Mouse (Mus musculus): ENCODE measurements around the gene Txndc8.

The Txndc8 gene

GRCm38 (mm10) chr4:58009024-58009423 is at the start of gene Txndc8:
Gene Txndc8 (minus strand): TSS chr4:58009124.
- no peak for DNase-seq (ENCODE audit: low read depth, low spot score)

GRCm38 (mm10) chr4:58055653-58056052 is 46.7 kb upstream of the Txndc8 start:
- no peak for DNase-seq (ENCODE audit: low read depth, low spot score)

- no peak for DNase-seq (ENCODE audit: low read depth, low spot score)
Observed at GRCm38 (mm10) chr4:58054441-58054840, 45.5 kb upstream of the Txndc8 start.

GRCm38 (mm10) chr4:58050746-58051145 is 41.8 kb upstream of the Txndc8 start:
- DNase-seq (ENCODE audit: low read depth, low spot score), result no peak

GRCm38 (mm10) chr4:58050276-58050675 is 41.4 kb upstream of the Txndc8 start:
- DNase-seq (ENCODE audit: low read depth, low spot score), result no peak

- DNase-seq (ENCODE audit: low read depth, low spot score), result no peak
Observed at GRCm38 (mm10) chr4:58044833-58045232, 35.9 kb upstream of the Txndc8 start.

GRCm38 (mm10) chr4:58044356-58044755 is 35.4 kb upstream of the Txndc8 start:
- no peak for DNase-seq (ENCODE audit: low read depth, low spot score)

- no peak for DNase-seq (ENCODE audit: low read depth, low spot score)
Observed at GRCm38 (mm10) chr4:58040093-58040492, 31.2 kb upstream of the Txndc8 start.

- DNase-seq (ENCODE audit: low read depth, low spot score), result no peak
Observed at GRCm38 (mm10) chr4:58037096-58037705, 28.3 kb upstream of the Txndc8 start.

GRCm38 (mm10) chr4:58034663-58035062 is 25.7 kb upstream of the Txndc8 start:
- no peak for DNase-seq (ENCODE audit: low read depth, low spot score)

- no peak for DNase-seq (ENCODE audit: low read depth, low spot score)
Observed at GRCm38 (mm10) chr4:58032714-58033113, 23.8 kb upstream of the Txndc8 start.

- DNase-seq (ENCODE audit: low read depth, low spot score), result no peak
Observed at GRCm38 (mm10) chr4:58003501-58003900, 5.4 kb downstream of the Txndc8 start.

- DNase-seq (ENCODE audit: low read depth, low spot score), result no peak
Observed at GRCm38 (mm10) chr4:57991425-57991824, 17.5 kb downstream of the Txndc8 start.

GRCm38 (mm10) chr4:57974400-57975117 is 34.4 kb downstream of the Txndc8 start:
- DNase-seq (ENCODE audit: low read depth, low spot score), result no peak

GRCm38 (mm10) chr4:57973592-57974268 is 35.2 kb downstream of the Txndc8 start:
- no peak for DNase-seq (ENCODE audit: low read depth, low spot score)

GRCm38 (mm10) chr4:57970285-57970684 is 38.6 kb downstream of the Txndc8 start:
- DNase-seq (ENCODE audit: low read depth, low spot score), result no peak

GRCm38 (mm10) chr4:57967195-57967594 is 41.7 kb downstream of the Txndc8 start:
- DNase-seq (ENCODE audit: low read depth, low spot score), result no peak

- DNase-seq (ENCODE audit: low read depth, low spot score), result no peak
Observed at GRCm38 (mm10) chr4:57965516-57965915, 43.4 kb downstream of the Txndc8 start.

- DNase-seq (ENCODE audit: low read depth, low spot score), result no peak
Observed at GRCm38 (mm10) chr4:57964143-57964542, 44.8 kb downstream of the Txndc8 start.

GRCm38 (mm10) chr4:57959056-57959455 is 49.9 kb downstream of the Txndc8 start:
- DNase-seq (ENCODE audit: low read depth, low spot score), result no peak

- DNase-seq (ENCODE audit: low read depth, low spot score), result no peak
Observed at GRCm38 (mm10) chr4:57958098-57958497, 50.8 kb downstream of the Txndc8 start.

- DNase-seq (ENCODE audit: low read depth, low spot score), result no peak
Observed at GRCm38 (mm10) chr4:57957200-57958085, 51.5 kb downstream of the Txndc8 start.

Measured in retina, postnatal 7 days (tissue).